In genomic region chr3:122290696-122291095, GRCm38 (mm10) we compare ENCODE assay signal across 9 mouse cellular contexts. TPM values are rescaled to one million over a fixed set of nuclear protein-coding genes. Genes with fewer than 3 reads are reported as not detected.
DNase-seq lines count a peak whose midpoint lies in the region; ATAC-seq and TF ChIP-seq lines count a peak whose summit lies in the region.
"Had no signal": no experiment of that assay in that cellular context is flagged by ENCODE, and none has a peak within 500 bp of the region (broad histone marks: within the 10 kb centered on the region; RNA-seq: fewer than 3 reads in every experiment).

No protein-coding gene starts in this region.

- no peak for TF ChIP-seq POLR2A in thymus, adult 2 months (IDR thresholded peaks at IDR 0.05; ENCODE audit: control insufficient read depth, extremely low read depth, insufficient read depth, low read length, poor library complexity)

- H3K36me3 ChIP-seq in thymus, adult 2 months (ENCODE audit: control insufficient read depth, insufficient read depth, low read length), result peaks cover 1% of the 10 kb centered on the region; the same call in 1 of the 2 replicates

- H3K27ac ChIP-seq in thymus, adult 2 months (ENCODE audit: control insufficient read depth, insufficient read depth, low read length), result no peak overlapping the region

- WGBS in thymus, adult 2 months, result 44% methylated on average over 7 of the region's 7 CpGs

- peaks cover 10% of the 10 kb centered on the region for H3K4me1 ChIP-seq in thymus, adult 2 months (replicated peaks; ENCODE audit: control insufficient read depth, insufficient read depth, low read length)

- no peak overlapping the region for H3K4me3 ChIP-seq in thymus, adult 2 months (ENCODE audit: control insufficient read depth, insufficient read depth, low read length)

- peak; percentile 58 for ATAC-seq in common myeloid progenitor, adult 5-6 weeks (replicated peaks; ENCODE audit: low read depth, poor library complexity, severe bottlenecking)
- peak; percentile 65 for ATAC-seq in megakaryocyte, adult 5-6 weeks (ENCODE audit: poor library complexity, severe bottlenecking)
- ATAC-seq: Patski had no signal

- no peaks in the 10 kb centered on the region for H3K27me3 ChIP-seq in thymus, adult 2 months (ENCODE audit: control insufficient read depth, insufficient read depth, low read length)
- H3K27me3 ChIP-seq: Patski had no signal

- intact Hi-C loops in left cerebral cortex, postnatal 14 days (cut with DNase I), result loop anchor here (5.0 kb wide), 2 partner anchors 327 to 347 kb away; partner anchors contain the start of gene Fnbp1l
- intact Hi-C loops in heart, postnatal 14 days (cut with DNase I), result loop anchor here (2.0 to 5.0 kb wide), 3 partner anchors 16 to 403 kb away; partner anchors contain the start of genes Dnttip2 and Gclm

- TF ChIP-seq CTCF in thymus, adult 2 months (IDR thresholded peaks at IDR 0.05; ENCODE audit: borderline replicate concordance, control insufficient read depth, extremely low read depth, insufficient read depth, low read length, poor library complexity), result no peak

- DNase-seq in left cerebral cortex, postnatal 14 days (ENCODE audit: low spot score in 2 of 2), result peak; percentile 39 to 64
- no peak for DNase-seq in left cerebral cortex, adult 18-20 months (ENCODE audit: low spot score in 2 of 2)
- DNase-seq in heart, postnatal 14 days, result peak; percentile 27 to 48
- DNase-seq in embryo, embryonic 11 days, result no peak
- DNase-seq in thymus, adult 2 months, result no peak
- DNase-seq in thymus, postnatal 0 days (ENCODE audit: low spot score), result no peak

RNA-seq across cellular contexts. Expression of gene Bcar3, which starts 3.2 kb away (rescaled TPM):
- total RNA-seq in left cerebral cortex, postnatal 14 days (2021), result 10 to 100 TPM; 15.1 to 16.2 TPM
- 10 to 100 TPM; 13.2 to 18.8 TPM for total RNA-seq in left cerebral cortex, adult 18-20 months (2021)
- total RNA-seq in common myeloid progenitor, adult 5-6 weeks (2017), result 0.97 and 1.0 TPM in 2 replicates
- total RNA-seq in heart, postnatal 14 days (2021), result 1 to 10 TPM; 8.0 to 9.0 TPM
- 0.46 and 1.2 TPM in 2 replicates for total RNA-seq in megakaryocyte, adult 5-6 weeks (2015)
- total RNA-seq in megakaryocyte, adult 5-6 weeks (2017), result 1.2 and 2.0 TPM in 2 replicates
- 8.2 and 9.9 TPM in 2 replicates for polyA plus RNA-seq in thymus, adult 2 months (2012; rRNA removed)
- polyA plus RNA-seq in thymus, postnatal 0 days (2015; fragmentation: Nextera tagmentation; extraction: Ambion mirVana), result 4.5 and 5.3 TPM in 2 replicates

RNA-seq across cellular contexts. Expression of gene Dnttip2, which starts 16.5 kb away (rescaled TPM):
- total RNA-seq in left cerebral cortex, postnatal 14 days (2021), result 10 to 100 TPM; 23.0 to 27.4 TPM
- total RNA-seq in left cerebral cortex, adult 18-20 months (2021), result 10 to 100 TPM; 30.1 to 32.1 TPM
- total RNA-seq in common myeloid progenitor, adult 5-6 weeks (2017), result 169 and 179 TPM in 2 replicates
- total RNA-seq in heart, postnatal 14 days (2021), result 10 to 100 TPM; 23.9 to 24.1 TPM
- 65.3 and 76.9 TPM in 2 replicates for total RNA-seq in megakaryocyte, adult 5-6 weeks (2015)
- total RNA-seq in megakaryocyte, adult 5-6 weeks (2017), result 81.9 and 94.7 TPM in 2 replicates
- 11.1 and 11.6 TPM in 2 replicates for polyA plus RNA-seq in thymus, adult 2 months (2012; rRNA removed)
- polyA plus RNA-seq in thymus, postnatal 0 days (2015; fragmentation: Nextera tagmentation; extraction: Ambion mirVana), result 68.5 and 71.5 TPM in 2 replicates

RNA-seq across cellular contexts. Expression of gene Gclm, which starts 45.3 kb away (rescaled TPM):
- total RNA-seq in left cerebral cortex, postnatal 14 days (2021), result 10 to 100 TPM; 59.3 to 65.2 TPM
- 10 to 100 TPM; 61.1 to 70.6 TPM for total RNA-seq in left cerebral cortex, adult 18-20 months (2021)
- total RNA-seq in common myeloid progenitor, adult 5-6 weeks (2017), result 94.7 and 97.4 TPM in 2 replicates
- total RNA-seq in heart, postnatal 14 days (2021), result 10 to 100 TPM; 57.2 to 61.6 TPM
- 59.2 and 67.7 TPM in 2 replicates for total RNA-seq in megakaryocyte, adult 5-6 weeks (2015)
- total RNA-seq in megakaryocyte, adult 5-6 weeks (2017), result 20.2 and 28.8 TPM in 2 replicates
- polyA plus RNA-seq in thymus, adult 2 months (2012; rRNA removed), result 32.5 and 53.3 TPM in 2 replicates
- 53.6 and 63.7 TPM in 2 replicates for polyA plus RNA-seq in thymus, postnatal 0 days (2015; fragmentation: Nextera tagmentation; extraction: Ambion mirVana)

Comparison
In these comparisons a context has a peak if more than half of its experiments do, and no peak if none do; other contexts are left out.
1. DNase-seq: peak in left cerebral cortex, postnatal 14 days (2 of 2) and heart, postnatal 14 days (2 of 2); none in left cerebral cortex, adult 18-20 months (0 of 2), embryo, embryonic 11 days (single experiment), thymus, adult 2 months (single experiment) and thymus, postnatal 0 days (single experiment).